Mouse (Mus musculus): ENCODE results near the gene Asic2. TPM values are rescaled to one million over a fixed set of nuclear protein-coding genes. Genes with fewer than 3 reads are reported as not detected.

Asic2 gene
- polyA plus RNA-seq, 1 experiment: not detected

- no peak for TF ChIP-seq TAL1 (IDR thresholded peaks at IDR 0.05; ENCODE audit: low read length)
- TF ChIP-seq GATA1 (IDR thresholded peaks at IDR 0.05; ENCODE audit: low read length): no peak
- H3K9me3 ChIP-seq (ENCODE audit: control insufficient read depth, low read length): no peaks in the 10 kb centered on the region
Observed at GRCm38 (mm10) chr11:81496446-81496845, 471.8 kb downstream of the Asic2 start.

DNA sequence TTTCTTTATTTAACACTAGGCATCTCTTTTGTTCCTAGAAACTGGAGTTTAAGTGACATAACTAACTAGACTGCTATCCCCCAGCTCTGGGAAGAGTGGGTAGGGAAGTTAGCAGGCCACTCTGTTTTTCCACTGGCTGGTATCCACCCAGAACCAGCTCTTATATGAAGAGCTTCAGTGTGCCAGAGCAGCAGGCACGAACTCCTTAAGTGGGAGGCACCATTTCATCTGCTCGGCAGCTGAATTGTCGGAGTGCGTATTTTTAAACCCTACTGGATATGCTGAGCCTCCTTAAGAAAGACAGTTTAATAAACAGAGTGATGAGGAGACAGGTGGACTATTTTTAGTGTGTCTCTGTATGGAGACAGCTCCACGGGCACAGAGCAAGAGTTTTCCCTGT, 475.9 kb downstream of the Asic2 start:
- no peak for TF ChIP-seq GATA1 (IDR thresholded peaks at IDR 0.05; ENCODE audit: low read length)
- TF ChIP-seq TAL1 (IDR thresholded peaks at IDR 0.05; ENCODE audit: low read length): no peak
- no peaks in the 10 kb centered on the region for H3K27me3 ChIP-seq (ENCODE audit: control insufficient read depth)

More at GRCm38 (mm10) chr11:81496446-81496845, 471.8 kb downstream of the Asic2 start:
- Histone ChIP-seq H3K36me3 (ENCODE audit: control insufficient read depth) (no peaks in the 10 kb centered on the region), H3K4me3 (replicated peaks) (no peak overlapping the region), H3K27me3 (ENCODE audit: control insufficient read depth) (no peaks in the 10 kb centered on the region), H3K4me1 (ENCODE audit: control insufficient read depth) (no peaks in the 10 kb centered on the region)

GRCm38 (mm10) chr11:81489144-81489735, 479.0 kb downstream of the Asic2 start:
- TF ChIP-seq TAL1 (IDR thresholded peaks at IDR 0.05; ENCODE audit: low read length): no peak
- TF ChIP-seq GATA1 (IDR thresholded peaks at IDR 0.05; ENCODE audit: low read length): no peak
- H3K4me1 ChIP-seq (ENCODE audit: control insufficient read depth): no peaks in the 10 kb centered on the region
- H3K27me3 ChIP-seq (ENCODE audit: control insufficient read depth): no peaks in the 10 kb centered on the region
- H3K4me3 ChIP-seq (replicated peaks): no peak overlapping the region
- H3K36me3 ChIP-seq (ENCODE audit: control insufficient read depth): no peaks in the 10 kb centered on the region
- H3K9me3 ChIP-seq (ENCODE audit: control insufficient read depth, low read length): no peaks in the 10 kb centered on the region

More for the DNA sequence above, 475.9 kb downstream of the Asic2 start:
- Histone ChIP-seq H3K4me3 (replicated peaks) (no peak overlapping the region), H3K36me3 (ENCODE audit: control insufficient read depth) (no peaks in the 10 kb centered on the region), H3K4me1 (ENCODE audit: control insufficient read depth) (no peaks in the 10 kb centered on the region), H3K9me3 (ENCODE audit: control insufficient read depth, low read length) (no peaks in the 10 kb centered on the region)

- Histone ChIP-seq H3K36me3 (ENCODE audit: control insufficient read depth) (no peaks in the 10 kb centered on the region), H3K4me1 (ENCODE audit: control insufficient read depth) (no peaks in the 10 kb centered on the region), H3K9me3 (ENCODE audit: control insufficient read depth, low read length) (no peaks in the 10 kb centered on the region), H3K4me3 (replicated peaks) (no peak overlapping the region), H3K27me3 (ENCODE audit: control insufficient read depth) (no peaks in the 10 kb centered on the region)
- no peak for TF ChIP-seq TAL1 (IDR thresholded peaks at IDR 0.05; ENCODE audit: low read length)
- TF ChIP-seq GATA1 (IDR thresholded peaks at IDR 0.05; ENCODE audit: low read length): no peak
Observed at GRCm38 (mm10) chr11:81488681-81489080, 479.6 kb downstream of the Asic2 start.

GRCm38 (mm10) chr11:81486265-81486940, 481.9 kb downstream of the Asic2 start:
- Histone ChIP-seq H3K36me3 (ENCODE audit: control insufficient read depth) (no peaks in the 10 kb centered on the region), H3K9me3 (ENCODE audit: control insufficient read depth, low read length) (no peaks in the 10 kb centered on the region)

DNA sequence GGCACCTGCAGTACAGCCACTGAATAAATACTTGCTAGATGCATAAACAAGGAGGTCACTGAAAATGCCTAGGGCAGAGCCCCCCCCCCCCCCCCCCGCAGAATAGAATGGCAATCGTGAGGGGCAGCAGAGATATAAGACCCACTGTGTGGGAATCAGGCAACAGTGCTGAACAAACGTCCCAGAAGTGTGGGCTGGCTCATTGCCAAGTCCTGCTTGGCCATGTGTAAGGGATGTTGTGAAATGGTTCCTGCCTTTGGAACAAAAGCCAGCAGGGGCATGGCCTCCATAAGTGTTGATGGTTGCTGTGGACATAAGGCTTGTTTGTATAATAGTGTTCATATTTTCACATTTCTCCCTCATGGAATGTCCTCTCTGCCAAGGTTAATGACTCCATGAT, 487.1 kb downstream of the Asic2 start:
- Histone ChIP-seq H3K9me3 (ENCODE audit: control insufficient read depth, low read length) (no peaks in the 10 kb centered on the region), H3K27me3 (ENCODE audit: control insufficient read depth) (no peaks in the 10 kb centered on the region), H3K36me3 (ENCODE audit: control insufficient read depth) (no peaks in the 10 kb centered on the region), H3K4me3 (replicated peaks) (no peak overlapping the region), H3K4me1 (ENCODE audit: control insufficient read depth) (no peaks in the 10 kb centered on the region)
- no peak for TF ChIP-seq GATA1 (IDR thresholded peaks at IDR 0.05; ENCODE audit: low read length)
- TF ChIP-seq TAL1 (IDR thresholded peaks at IDR 0.05; ENCODE audit: low read length): no peak

More at GRCm38 (mm10) chr11:81486265-81486940, 481.9 kb downstream of the Asic2 start:
- Histone ChIP-seq H3K4me1 (ENCODE audit: control insufficient read depth) (no peaks in the 10 kb centered on the region), H3K4me3 (replicated peaks) (no peak overlapping the region), H3K27me3 (ENCODE audit: control insufficient read depth) (no peaks in the 10 kb centered on the region)
- TF ChIP-seq GATA1 (IDR thresholded peaks at IDR 0.05; ENCODE audit: low read length): no peak
- TF ChIP-seq TAL1 (IDR thresholded peaks at IDR 0.05; ENCODE audit: low read length): no peak

DNA sequence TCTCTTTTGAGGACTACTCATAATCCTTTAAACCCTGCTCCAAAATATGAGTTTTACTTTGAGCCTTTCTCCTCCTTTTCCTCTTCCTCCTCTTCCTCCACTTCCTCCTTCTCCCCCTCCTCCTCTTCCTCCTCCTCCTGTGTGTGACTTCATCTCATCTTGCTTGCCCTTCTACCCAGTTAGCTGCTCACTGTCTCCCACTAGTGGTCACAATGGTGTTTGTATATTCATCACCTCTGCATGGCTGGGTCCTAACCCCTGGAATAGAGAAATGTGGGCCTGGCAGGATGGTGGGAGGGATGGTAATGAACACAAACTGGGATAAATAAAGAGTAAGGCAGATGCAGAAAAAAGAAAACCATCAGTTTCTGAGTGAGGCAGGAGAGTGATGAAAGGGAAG, 492.0 kb downstream of the Asic2 start:
- Histone ChIP-seq H3K4me1 (ENCODE audit: control insufficient read depth) (no peaks in the 10 kb centered on the region), H3K36me3 (ENCODE audit: control insufficient read depth) (no peaks in the 10 kb centered on the region), H3K4me3 (replicated peaks) (no peak overlapping the region), H3K27me3 (ENCODE audit: control insufficient read depth) (no peaks in the 10 kb centered on the region), H3K9me3 (ENCODE audit: control insufficient read depth, low read length) (peaks cover 2% of the 10 kb centered on the region; the same call in 1 of the 2 replicates)
- TF ChIP-seq GATA1 (IDR thresholded peaks at IDR 0.05; ENCODE audit: low read length): no peak
- TF ChIP-seq TAL1 (IDR thresholded peaks at IDR 0.05; ENCODE audit: low read length): no peak

- Histone ChIP-seq H3K9me3 (ENCODE audit: control insufficient read depth, low read length) (peaks cover 2% of the 10 kb centered on the region; the same call in 1 of the 2 replicates), H3K27me3 (ENCODE audit: control insufficient read depth) (no peaks in the 10 kb centered on the region), H3K36me3 (ENCODE audit: control insufficient read depth) (no peaks in the 10 kb centered on the region), H3K4me1 (ENCODE audit: control insufficient read depth) (no peaks in the 10 kb centered on the region), H3K4me3 (replicated peaks) (no peak overlapping the region)
- TF ChIP-seq GATA1 (IDR thresholded peaks at IDR 0.05; ENCODE audit: low read length) (no peak), TAL1 (IDR thresholded peaks at IDR 0.05; ENCODE audit: low read length) (no peak)
Observed at GRCm38 (mm10) chr11:81474121-81474520, 494.1 kb downstream of the Asic2 start.

- Histone ChIP-seq H3K9me3 (ENCODE audit: control insufficient read depth, low read length) (0 out of 2 replicates have a peak, but pooled peaks cover 4% of the 10 kb centered on the region), H3K27me3 (ENCODE audit: control insufficient read depth) (no peaks in the 10 kb centered on the region), H3K4me1 (ENCODE audit: control insufficient read depth) (no peaks in the 10 kb centered on the region), H3K36me3 (ENCODE audit: control insufficient read depth) (no peaks in the 10 kb centered on the region), H3K4me3 (replicated peaks) (no peak overlapping the region)
- TF ChIP-seq TAL1 (IDR thresholded peaks at IDR 0.05; ENCODE audit: low read length): no peak
- no peak for TF ChIP-seq GATA1 (IDR thresholded peaks at IDR 0.05; ENCODE audit: low read length)
Observed at GRCm38 (mm10) chr11:81462199-81462598, 506.1 kb downstream of the Asic2 start.
